Mouse (Mus musculus): ENCODE results near the gene Hs3st3a1. TPM values are rescaled to one million over a fixed set of nuclear protein-coding genes. Genes with fewer than 3 reads are reported as not detected.

The Hs3st3a1 gene
- polyA plus RNA-seq, 2 experiments, result 0.06 to 0.20 TPM

DNA sequence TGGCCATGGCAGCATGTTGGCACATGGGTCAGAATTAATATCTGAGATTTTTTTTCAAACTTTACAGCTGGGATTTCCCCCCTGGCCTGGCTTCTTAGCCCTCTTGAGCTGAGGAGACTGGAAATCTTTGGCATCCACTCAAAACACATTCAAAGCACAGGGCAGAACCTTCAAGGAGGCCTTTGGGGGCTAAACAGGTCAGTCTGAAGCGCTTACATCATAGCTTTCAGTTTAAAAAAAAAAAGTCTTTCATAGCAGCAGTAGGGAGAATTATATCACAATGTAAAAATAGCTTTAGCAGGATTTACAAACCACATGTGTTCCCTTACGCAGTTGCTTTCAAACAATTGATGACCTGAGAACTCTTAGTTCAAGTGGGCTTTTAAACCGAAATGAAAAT is 46.3 kb downstream of the Hs3st3a1 start:
- WGBS (ENCODE audit: insufficient replicate concordance), result 65% methylated on average over 3 of the region's 3 CpGs
- Histone ChIP-seq H3K27me3 (ENCODE audit: control insufficient read depth, insufficient read depth, low read length) (no peaks in the 10 kb centered on the region), H3K4me3 (ENCODE audit: insufficient read depth in 1 of 2, low read depth in 2 of 2, low read length in 2 of 2) (no peak overlapping the region), H3K4me2 (ENCODE audit: low read depth) (no peak overlapping the region), H3K9ac (replicated peaks) (no peak overlapping the region), H3K27ac (no peak overlapping the region), H3K4me1 (replicated peaks; ENCODE audit: control insufficient read depth in 2 of 2, insufficient read depth in 2 of 2, low read length in 1 of 2) (no peaks in the 10 kb centered on the region), H3K9me3 (ENCODE audit: control insufficient read depth, low read length) (no peaks in the 10 kb centered on the region), H3K36me3 (replicated peaks; ENCODE audit: control insufficient read depth, insufficient read depth, low read depth) (no peaks in the 10 kb centered on the region)
- DNase-seq (ENCODE audit: low read depth in 3 of 3, low spot score in 3 of 3) (no peak), ATAC-seq (ENCODE audit: insufficient read depth) (no peak)
- TF ChIP-seq EP300 (IDR thresholded peaks at IDR 0.05; ENCODE audit: low read depth) (no peak), CTCF (IDR thresholded peaks at IDR 0.05; ENCODE audit: low read depth) (no peak)

DNA sequence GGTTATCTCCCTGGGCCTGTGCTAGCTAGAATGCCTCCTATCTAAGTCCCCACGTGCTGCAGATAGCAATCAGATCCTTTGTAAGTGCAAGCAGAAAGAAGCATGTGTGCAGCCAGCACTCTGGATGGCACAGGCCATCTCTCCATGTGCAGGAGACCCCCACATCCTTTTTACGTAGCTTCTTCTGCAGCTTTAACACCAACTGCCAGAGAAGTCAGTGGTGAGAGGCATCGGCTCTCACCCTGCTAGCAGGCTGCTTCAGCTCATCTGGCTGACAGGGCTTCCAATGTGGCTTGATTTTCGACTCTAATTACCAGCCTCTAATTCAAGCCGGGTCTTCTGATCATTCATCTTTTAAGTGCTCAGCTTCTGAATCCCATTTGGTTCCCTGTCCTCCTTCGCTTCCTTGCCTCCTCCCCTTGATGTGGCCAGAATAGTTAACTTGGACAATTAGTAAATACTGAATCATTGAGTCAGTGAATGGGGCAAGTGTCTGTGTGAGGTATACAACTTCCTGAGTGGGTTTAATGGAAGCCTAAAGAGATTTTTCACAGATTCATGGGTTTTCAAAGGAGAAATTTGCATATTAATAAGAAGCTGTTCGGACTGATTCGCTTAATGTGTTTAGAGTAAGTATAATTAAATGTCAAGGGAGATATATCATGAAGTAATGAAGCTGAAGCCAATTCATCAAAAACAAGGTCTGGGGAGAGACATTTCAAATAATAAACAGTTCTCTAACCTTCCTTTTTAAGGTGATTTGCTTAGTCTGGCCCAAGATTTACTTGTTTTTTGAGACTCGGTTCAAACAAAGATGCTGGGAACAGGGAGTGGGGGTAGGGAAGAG is 54.7 kb downstream of the Hs3st3a1 start:
- Histone ChIP-seq H3K9ac (replicated peaks) (no peak overlapping the region), H3K27ac (no peak overlapping the region), H3K4me1 (replicated peaks; ENCODE audit: control insufficient read depth in 2 of 2, insufficient read depth in 2 of 2, low read length in 1 of 2) (no peaks in the 10 kb centered on the region), H3K4me2 (ENCODE audit: low read depth) (no peak overlapping the region), H3K4me3 (ENCODE audit: insufficient read depth in 1 of 2, low read depth in 2 of 2, low read length in 2 of 2) (no peak overlapping the region), H3K36me3 (replicated peaks; ENCODE audit: control insufficient read depth, insufficient read depth, low read depth) (no peaks in the 10 kb centered on the region), H3K9me3 (ENCODE audit: control insufficient read depth, low read length) (no peaks in the 10 kb centered on the region), H3K27me3 (ENCODE audit: control insufficient read depth, insufficient read depth, low read length) (no peaks in the 10 kb centered on the region)
- no peak for ATAC-seq (ENCODE audit: insufficient read depth)
- TF ChIP-seq EP300 (IDR thresholded peaks at IDR 0.05; ENCODE audit: low read depth) (no peak), CTCF (IDR thresholded peaks at IDR 0.05; ENCODE audit: low read depth) (no peak)
- WGBS (ENCODE audit: insufficient replicate concordance), result 49% methylated on average over 9 of the region's 9 CpGs
- no peak for DNase-seq (ENCODE audit: low read depth in 3 of 3, low spot score in 3 of 3)

DNA sequence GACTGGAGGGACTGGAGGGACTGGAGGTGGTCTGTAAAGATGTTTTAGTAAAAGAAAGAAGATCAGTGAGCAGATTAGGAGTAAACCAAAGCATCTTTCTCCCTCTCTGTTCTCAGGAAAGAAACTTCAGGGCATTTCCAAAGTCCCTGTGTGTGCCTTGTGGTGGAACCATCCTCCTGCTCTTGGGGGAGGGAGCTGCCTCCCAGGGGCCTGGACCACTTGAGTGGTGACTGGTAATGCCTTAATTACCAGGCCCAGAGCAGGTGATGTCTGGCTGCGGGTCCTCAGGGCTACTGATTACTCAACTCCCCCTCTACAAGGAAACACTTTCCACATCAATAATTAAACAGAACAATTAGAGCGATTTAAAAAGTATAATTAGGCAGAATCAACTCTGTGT is 59.3 kb downstream of the Hs3st3a1 start:
- no peak for TF ChIP-seq EP300 (IDR thresholded peaks at IDR 0.05; ENCODE audit: low read depth)
- no peaks in the 10 kb centered on the region for H3K27me3 ChIP-seq (ENCODE audit: control insufficient read depth, insufficient read depth, low read length)
- no peak for ATAC-seq (ENCODE audit: insufficient read depth)

DNA sequence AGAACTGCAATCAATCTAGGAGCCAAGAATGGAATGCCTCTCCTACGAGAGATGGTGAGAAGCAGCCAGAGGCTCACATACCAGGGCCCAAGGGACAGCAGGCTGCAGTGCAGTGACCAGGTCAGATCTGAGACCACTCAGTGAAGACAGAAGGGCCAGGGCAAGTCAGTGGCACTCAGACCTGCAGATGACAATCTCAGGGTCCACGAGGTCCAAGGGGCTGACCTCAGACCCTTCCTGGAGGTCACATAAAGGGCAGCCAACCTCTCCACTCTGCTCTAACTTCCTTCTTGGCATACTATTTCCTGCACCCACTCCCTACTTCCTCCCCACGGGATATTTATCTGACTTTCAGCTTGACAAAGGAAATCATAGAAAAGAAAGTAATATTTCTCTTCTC is 60.8 kb downstream of the Hs3st3a1 start:
- no peaks in the 10 kb centered on the region for H3K36me3 ChIP-seq (replicated peaks; ENCODE audit: control insufficient read depth, insufficient read depth, low read depth)
- WGBS (ENCODE audit: insufficient replicate concordance), result 20% methylated on average over 3 of the region's 3 CpGs
- ATAC-seq (ENCODE audit: insufficient read depth) (no peak), DNase-seq (ENCODE audit: low read depth in 3 of 3, low spot score in 3 of 3) (no peak)
- no peak overlapping the region for H3K27ac ChIP-seq
- no peak overlapping the region for H3K4me3 ChIP-seq (ENCODE audit: insufficient read depth in 1 of 2, low read depth in 2 of 2, low read length in 2 of 2)
- H3K9me3 ChIP-seq (ENCODE audit: control insufficient read depth, low read length), result no peaks in the 10 kb centered on the region
- no peak overlapping the region for H3K4me2 ChIP-seq (ENCODE audit: low read depth)
- H3K4me1 ChIP-seq (replicated peaks; ENCODE audit: control insufficient read depth in 2 of 2, insufficient read depth in 2 of 2, low read length in 1 of 2), result peaks cover 0 to 5% of the 10 kb centered on the region in 2 experiments; a peak in 2 of 4 replicates
- no peaks in the 10 kb centered on the region for H3K27me3 ChIP-seq (ENCODE audit: control insufficient read depth, insufficient read depth, low read length)
- no peak for TF ChIP-seq EP300 (IDR thresholded peaks at IDR 0.05; ENCODE audit: low read depth)
- H3K9ac ChIP-seq (replicated peaks), result no peak overlapping the region

More for the DNA sequence above, 59.3 kb downstream of the Hs3st3a1 start:
- Histone ChIP-seq H3K4me1 (replicated peaks; ENCODE audit: control insufficient read depth in 2 of 2, insufficient read depth in 2 of 2, low read length in 1 of 2) (peaks cover 0 to 5% of the 10 kb centered on the region in 2 experiments; a peak in 2 of 4 replicates), H3K4me3 (ENCODE audit: insufficient read depth in 1 of 2, low read depth in 2 of 2, low read length in 2 of 2) (no peak overlapping the region), H3K9me3 (ENCODE audit: control insufficient read depth, low read length) (no peaks in the 10 kb centered on the region), H3K36me3 (replicated peaks; ENCODE audit: control insufficient read depth, insufficient read depth, low read depth) (no peaks in the 10 kb centered on the region), H3K9ac (replicated peaks) (no peak overlapping the region), H3K4me2 (ENCODE audit: low read depth) (no peak overlapping the region), H3K27ac (no peak overlapping the region)
- 57% methylated on average over 2 of the region's 2 CpGs for WGBS (ENCODE audit: insufficient replicate concordance)
- no peak for DNase-seq (ENCODE audit: low read depth in 3 of 3, low spot score in 3 of 3)

DNA sequence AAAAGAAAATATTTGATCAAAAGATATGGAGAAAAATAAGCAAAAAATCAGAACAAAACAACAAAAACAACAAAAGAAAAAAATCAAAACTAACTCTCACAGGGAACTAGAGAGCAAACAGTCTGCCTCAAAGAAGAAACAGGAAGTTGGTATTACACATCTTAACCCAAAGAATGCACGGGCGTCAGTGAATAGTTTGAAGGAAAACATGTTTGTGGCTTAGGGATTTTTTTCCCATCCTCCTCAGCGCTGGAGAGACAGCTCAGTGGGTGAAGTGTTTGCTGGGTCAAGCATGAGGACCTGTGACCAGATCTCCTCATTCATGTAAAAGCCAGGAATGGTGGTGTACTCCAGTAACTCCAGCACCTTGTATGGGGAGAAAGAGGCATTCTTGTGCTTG is 61.5 kb downstream of the Hs3st3a1 start:
- WGBS (ENCODE audit: insufficient replicate concordance), result 7% methylated on average over 3 of the region's 3 CpGs
- Histone ChIP-seq H3K36me3 (replicated peaks; ENCODE audit: control insufficient read depth, insufficient read depth, low read depth) (no peaks in the 10 kb centered on the region), H3K4me3 (ENCODE audit: insufficient read depth in 1 of 2, low read depth in 2 of 2, low read length in 2 of 2) (no peak overlapping the region), H3K9ac (replicated peaks) (no peak overlapping the region), H3K27me3 (ENCODE audit: control insufficient read depth, insufficient read depth, low read length) (no peaks in the 10 kb centered on the region), H3K9me3 (ENCODE audit: control insufficient read depth, low read length) (no peaks in the 10 kb centered on the region), H3K27ac (no peak overlapping the region), H3K4me1 (replicated peaks; ENCODE audit: control insufficient read depth in 2 of 2, insufficient read depth in 2 of 2, low read length in 1 of 2) (peaks cover 0 to 5% of the 10 kb centered on the region in 2 experiments; a peak in 2 of 4 replicates), H3K4me2 (ENCODE audit: low read depth) (no peak overlapping the region)
- DNase-seq (ENCODE audit: low read depth in 3 of 3, low spot score in 3 of 3) (no peak), ATAC-seq (ENCODE audit: insufficient read depth) (no peak)
- no peak for TF ChIP-seq EP300 (IDR thresholded peaks at IDR 0.05; ENCODE audit: low read depth)
- no peak for TF ChIP-seq CTCF (IDR thresholded peaks at IDR 0.05; ENCODE audit: low read depth)
